Mouse (Mus musculus) gastrocnemius, adult 18-20 months (tissue): ENCODE measurements at regions not wholly inside any gene's neighbourhood (a gene's known extent, or its start where the extent isn't known, plus 50 kb on each side); places are given as distances from the start of the nearest gene placed in this dataset.

Experiments
- DNase-seq: peaks from one replicate; pipeline ENCODE4 v3.0.0; 2021; ENCODE audit warnings: low spot score

GRCm38 (mm10) chr4:35417866-35418265 lies 191.9 kb upstream of the C9orf72 start:
- no peak for DNase-seq

DNA sequence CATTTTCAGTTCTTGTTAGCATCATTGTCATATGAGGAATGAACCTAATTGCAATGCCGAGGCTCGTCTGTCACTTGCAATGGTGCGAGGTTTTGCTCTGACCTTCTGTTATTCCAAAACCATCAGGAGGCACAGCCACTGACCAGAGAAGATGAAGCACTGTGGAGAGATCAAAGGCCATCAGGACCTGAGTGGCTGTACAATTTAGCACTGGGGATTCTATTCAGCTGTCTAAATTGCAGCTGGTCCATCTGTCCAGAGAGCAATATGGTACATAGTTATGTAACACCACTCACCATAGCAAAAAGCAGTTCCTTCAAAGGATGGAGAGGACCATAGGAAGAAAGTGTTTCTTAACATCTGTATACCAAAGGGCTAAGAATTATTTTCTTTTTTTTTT lies 187.5 kb upstream of the C9orf72 start:
- no peak for DNase-seq

DNA sequence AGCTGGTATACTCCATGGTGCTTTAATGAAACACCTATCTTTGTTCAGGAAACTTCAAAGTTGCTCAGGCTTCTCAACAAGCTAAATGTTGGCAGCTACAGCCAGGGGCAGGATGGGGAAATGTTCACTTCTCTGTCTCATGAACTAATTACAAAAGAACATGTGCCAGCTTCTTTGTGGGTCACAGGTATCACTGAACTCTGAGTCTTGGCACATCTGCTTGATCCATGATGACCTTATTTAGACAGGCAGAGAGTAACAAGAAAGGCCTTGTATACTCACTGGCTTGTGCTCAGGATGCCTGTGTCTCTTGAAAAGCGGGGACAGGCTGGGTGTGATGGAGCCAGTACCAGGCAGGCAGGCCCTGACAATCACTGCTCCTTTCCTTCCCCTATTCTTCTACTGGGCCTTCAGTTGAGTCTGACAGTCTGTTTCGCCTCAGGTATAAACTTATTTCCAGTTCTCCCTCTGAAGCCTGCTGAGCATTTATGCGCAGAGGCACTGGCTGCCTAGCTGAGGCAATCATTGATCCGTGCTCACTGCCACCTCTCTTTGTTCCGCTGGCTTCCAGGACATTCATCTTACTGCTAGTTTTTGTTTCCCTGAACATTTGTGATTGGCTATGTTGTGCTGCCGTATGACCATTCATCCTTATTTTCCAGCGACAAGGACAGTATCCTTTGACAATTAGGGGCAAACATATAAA lies 179.5 kb upstream of the C9orf72 start:
- DNase-seq = no peak

DNA sequence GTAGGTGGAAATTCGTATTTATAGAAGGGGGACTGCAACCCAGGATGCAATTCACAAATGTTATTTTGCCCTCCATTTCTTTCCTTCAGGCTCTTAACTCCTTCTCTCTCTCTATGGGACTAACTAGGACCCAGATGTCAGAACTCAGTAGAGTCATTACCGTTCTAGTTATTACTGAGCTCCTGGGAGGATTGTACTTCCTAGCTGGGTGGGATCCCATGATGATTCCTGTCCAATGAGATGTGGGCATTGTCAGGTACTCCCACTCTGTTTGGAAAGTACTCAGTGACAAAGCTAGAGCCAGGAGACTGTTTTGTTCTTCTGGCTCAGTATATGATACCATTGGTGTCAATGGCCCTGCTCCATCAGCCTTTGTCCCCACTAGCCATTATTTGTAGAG lies 178.1 kb upstream of the C9orf72 start:
- no peak for DNase-seq

- no peak for DNase-seq
Observed at GRCm38 (mm10) chr4:35403594-35403993, 177.6 kb upstream of the C9orf72 start.

- no peak for DNase-seq
Observed at GRCm38 (mm10) chr4:35402376-35403133, 176.6 kb upstream of the C9orf72 start.

GRCm38 (mm10) chr4:35401783-35402182 lies 175.8 kb upstream of the C9orf72 start:
- DNase-seq = no peak

DNA sequence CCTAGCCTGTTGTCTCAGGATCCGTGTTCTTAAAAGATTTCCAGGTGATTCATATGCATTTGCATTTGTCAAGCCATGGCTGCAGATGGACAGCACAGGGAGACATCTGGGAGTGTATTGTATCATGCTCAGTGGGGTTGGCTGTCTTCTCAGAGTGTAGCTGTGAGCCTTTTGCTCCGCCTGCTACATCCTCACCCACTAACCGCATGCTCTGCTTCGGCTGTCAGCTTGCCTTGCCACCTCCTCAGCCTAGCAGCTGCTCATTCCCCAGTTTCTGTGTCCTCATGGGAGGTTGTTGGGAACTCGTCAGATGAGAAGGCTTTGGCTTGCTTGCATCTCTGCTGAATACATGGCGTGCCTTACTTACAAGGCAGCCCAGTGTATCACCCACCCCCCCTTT lies 174.5 kb upstream of the C9orf72 start:
- DNase-seq = no peak

DNA sequence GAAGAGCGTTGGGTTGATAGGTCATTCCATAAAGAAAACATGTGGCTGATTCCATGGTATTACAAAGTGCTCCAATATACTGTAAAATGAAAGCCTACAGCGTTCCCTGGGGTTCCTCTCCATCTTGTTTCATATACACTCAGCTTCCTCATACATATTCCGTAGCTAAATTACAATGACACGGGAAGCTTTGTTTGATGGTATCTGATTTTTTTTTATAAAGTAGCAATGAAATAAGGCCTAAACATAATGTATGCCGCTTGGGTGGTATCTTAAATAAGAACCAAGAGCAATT lies 169.6 kb upstream of the C9orf72 start:
- no peak for DNase-seq

GRCm38 (mm10) chr4:35394821-35395582 lies 169.0 kb upstream of the C9orf72 start:
- no peak for DNase-seq

DNA sequence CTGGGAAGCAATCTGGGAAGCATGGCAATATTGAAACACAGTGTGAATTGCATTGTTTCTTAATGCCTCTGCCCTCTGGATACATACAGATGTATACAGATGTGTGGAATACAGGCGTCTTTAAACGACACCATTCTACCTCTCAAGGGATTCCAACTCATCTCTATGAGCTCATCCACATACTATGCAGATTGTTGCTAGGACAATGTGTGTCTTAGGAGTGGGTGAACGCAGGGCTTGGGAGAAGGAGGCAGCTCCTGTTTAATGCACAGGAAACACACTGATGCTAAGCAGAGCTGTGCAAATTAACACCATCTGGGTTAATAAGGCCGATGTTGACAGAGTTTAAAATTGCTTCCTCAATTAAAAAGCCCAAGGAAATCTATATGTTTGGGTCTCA lies 149.8 kb upstream of the C9orf72 start:
- no peak for DNase-seq

DNA sequence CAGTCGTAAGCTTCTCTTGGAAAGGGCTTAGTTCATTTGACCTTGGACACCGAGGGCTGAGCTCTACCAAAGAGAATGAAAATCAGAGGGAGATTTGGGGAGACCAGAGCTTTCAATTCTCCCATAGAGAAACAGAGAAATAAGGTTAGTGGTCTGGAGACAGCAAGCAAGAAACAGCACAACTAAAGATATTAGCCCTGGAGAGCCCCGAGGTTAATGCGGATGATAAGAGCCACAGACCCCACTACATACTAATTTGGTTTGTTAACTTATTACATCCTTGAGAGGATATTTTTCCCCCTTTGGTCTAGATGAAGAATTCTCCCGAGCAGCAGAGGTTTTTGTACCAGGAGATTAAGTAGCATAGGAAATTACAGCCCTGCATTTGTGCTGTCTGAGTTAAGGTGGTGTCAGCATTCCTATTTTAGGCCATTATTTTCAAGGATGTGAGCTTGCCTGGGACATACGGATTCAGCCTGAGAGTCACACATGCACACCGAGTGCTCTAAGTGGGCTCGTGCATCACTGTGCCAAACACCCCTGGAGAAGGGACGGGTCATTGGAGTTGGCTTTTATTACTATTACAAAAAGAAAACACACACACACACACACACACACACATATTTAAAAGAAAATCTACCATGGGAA lies 147.4 kb upstream of the C9orf72 start:
- no peak for DNase-seq

DNA sequence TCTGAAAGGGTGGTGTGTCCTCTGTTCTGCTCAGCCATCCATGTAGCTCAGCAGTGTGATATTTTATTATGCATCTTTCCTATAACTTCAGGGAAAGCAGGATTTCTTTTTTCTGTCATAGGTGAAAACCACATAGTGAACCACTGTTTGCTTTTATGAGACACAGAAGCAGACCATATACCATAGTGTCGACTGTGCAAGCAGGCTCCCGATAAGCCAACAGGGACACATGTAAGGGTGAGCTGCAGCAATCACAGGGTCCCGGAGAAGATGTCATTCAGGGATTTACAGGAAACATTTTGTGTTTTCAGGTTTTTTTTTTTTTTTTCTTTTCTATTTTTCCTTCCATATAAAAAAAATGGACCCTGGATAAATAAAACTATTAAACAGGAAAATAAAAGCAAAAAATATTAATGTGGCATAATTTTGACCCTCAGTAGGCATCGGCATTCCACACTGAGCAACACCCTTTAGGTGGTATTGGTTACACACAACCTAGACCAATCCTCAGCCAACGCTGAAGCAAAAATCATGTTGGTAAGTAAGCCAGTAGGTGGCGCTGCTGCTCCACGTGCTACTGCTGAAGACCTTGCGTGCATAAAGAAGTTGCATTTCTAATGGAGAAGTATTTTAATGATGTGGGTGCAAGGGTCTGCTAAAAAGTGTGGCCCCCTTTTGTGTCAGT lies 146.7 kb upstream of the C9orf72 start:
- DNase-seq = peak; percentile 35

DNA sequence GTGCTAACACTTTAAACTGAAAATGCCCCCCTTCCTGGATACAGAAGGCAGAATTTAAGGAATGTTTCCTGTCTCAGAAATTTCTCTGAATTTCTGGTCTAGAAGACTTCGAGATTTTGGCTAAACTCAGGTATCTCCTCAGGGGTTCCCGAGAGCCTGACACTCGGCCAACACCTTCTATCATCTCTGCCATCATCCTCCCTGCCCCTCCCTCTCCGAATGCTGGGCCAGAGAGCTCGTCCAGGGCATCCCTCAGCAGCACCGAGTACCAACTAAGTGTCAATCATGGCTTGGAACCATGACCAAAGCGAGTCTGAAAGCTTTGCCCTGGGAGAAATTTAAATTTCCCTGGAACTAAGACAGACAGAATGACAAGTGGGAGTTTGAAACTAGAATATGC lies 138.2 kb upstream of the C9orf72 start:
- DNase-seq = no peak

GRCm38 (mm10) chr4:35362176-35362575 lies 136.2 kb upstream of the C9orf72 start:
- DNase-seq = no peak

GRCm38 (mm10) chr4:35359376-35359775 lies 133.4 kb upstream of the C9orf72 start:
- no peak for DNase-seq

DNA sequence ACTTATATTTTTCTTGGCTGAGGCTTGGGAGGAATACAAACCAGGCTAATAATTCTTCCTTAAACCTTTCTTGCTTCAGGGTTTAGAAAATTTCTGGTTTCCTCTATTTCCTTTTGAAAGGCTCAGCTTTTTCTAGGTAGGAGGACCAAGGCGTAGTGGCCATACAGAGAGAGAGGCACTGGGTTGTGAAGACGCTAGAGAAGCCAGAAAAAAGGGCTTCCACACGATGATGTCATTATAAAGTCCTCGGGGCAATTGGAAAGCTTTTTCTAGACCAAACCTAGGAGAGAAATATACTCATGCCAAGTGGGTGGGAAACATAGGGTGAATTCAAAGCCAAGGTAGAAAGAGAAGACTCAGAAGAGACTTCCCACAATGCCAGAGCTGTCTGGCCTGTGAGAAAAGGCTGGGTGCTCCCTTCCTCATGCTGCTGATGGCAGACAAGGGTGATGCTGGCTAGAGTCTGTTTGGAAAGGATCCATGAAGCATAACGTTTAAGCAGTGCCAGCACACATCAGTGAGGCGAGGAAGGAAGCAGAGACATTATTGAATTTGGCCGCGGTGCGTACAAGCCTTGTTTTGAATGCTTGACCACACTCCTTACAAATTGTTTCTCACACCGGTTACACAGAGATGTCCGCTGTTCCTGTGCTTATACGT lies 131.1 kb upstream of the C9orf72 start:
- DNase-seq = no peak

DNA sequence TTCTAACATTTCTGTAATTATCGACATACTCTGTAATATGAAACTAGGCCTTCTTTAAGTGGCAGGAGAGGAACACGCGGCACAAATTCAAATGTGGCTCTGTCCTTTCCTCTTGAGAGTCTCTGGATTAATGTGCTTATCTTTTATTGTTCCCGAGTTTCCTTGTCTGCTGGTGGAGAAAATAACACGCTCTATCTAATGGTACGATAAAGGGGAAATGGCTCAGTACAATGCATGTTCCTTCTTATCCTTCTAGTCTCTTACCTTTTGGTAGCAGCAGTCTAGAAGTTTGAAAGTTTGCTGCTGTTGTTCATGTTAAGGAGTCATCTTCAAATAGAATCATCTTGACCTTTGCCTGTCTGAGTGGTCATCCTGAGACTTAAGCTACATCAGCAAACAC lies 130.1 kb upstream of the C9orf72 start:
- DNase-seq = no peak

DNA sequence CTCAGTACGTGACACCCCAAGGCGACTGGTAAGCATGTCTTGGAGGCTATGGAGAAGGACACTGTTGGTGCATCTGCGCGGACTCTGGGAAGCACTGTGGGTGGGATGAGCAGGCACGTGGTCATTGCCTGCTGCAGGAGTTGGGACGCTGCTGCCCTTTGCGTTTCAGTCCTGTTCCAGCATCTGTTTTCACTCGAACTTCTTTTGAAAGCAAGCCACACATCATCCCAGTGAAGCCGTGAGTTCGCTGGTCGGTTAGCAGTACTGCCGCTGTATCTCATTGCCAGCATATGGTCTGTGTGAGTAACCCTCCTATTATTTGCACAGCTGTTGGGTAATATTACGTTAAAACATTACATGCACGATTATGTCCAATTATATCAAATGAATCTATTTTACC lies 128.1 kb upstream of the C9orf72 start:
- DNase-seq = no peak

DNA sequence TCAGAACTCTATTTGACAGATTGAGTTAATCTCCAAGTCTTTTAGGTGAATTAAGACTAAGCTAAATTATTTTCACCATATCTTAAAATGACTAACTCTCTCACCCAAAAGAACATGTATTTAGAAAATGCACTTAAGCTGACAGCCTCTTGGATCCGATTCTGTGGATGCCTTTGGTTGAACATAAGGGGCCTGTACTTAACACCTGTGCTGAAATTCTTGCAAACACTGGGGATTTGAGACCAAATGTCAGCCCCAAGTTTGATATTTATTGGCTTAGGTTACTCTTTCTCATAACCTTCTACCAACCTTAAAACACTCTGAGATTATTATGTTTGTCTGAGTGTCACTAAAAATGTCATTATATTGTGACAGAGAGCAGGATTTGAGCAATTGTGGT lies 126.6 kb upstream of the C9orf72 start:
- no peak for DNase-seq

- DNase-seq = no peak
Observed at GRCm38 (mm10) chr4:35350465-35350864, 124.5 kb upstream of the C9orf72 start.
